Mouse (Mus musculus) kidney, embryonic 14.5 days (tissue): ENCODE results near the gene Commd7. TPM values are rescaled to one million over a fixed set of nuclear protein-coding genes. Genes with fewer than 3 reads are reported as not detected.

Source experiments
- ATAC-seq: fragments of 200-750 bp; cut with Nextera tagmentation; 2 replicates; pipeline ENCODE4 v1.8.0; 2017; ENCODE audit warnings: moderate number of reproducible peaks, mild to moderate bottlenecking, moderate TSS enrichment, moderate library complexity; ENCODE audit not compliant: low FRiP score, low TSS enrichment
- H3K27ac ChIP-seq: fragments of 300-500 bp; sonication (generic); 2 replicates; pipeline ENCODE4 v1.5.1; 2014; ENCODE audit warnings: low read depth, mild to moderate bottlenecking, low read length, moderate library complexity, mixed read lengths
- H3K27me3 ChIP-seq: fragments of 300-500 bp; sonication (generic); 2 replicates; pipeline ENCODE4 v1.6.1; 2014; ENCODE audit warnings: mild to moderate bottlenecking, low read length; ENCODE audit not compliant: control insufficient read depth, insufficient read depth
- H3K36me3 ChIP-seq: fragments of 300-500 bp; sonication (generic); 2 replicates; pipeline ENCODE4 v1.6.1; 2014; ENCODE audit warnings: low read length, mixed read lengths; ENCODE audit not compliant: control insufficient read depth, insufficient read depth
- H3K4me1 ChIP-seq: fragments of 300-500 bp; sonication (generic); 2 replicates; pipeline ENCODE4 v1.6.1; 2014; ENCODE audit warnings: low read length, mixed read lengths; ENCODE audit not compliant: control insufficient read depth, insufficient read depth
- H3K4me2 ChIP-seq: fragments of 300-500 bp; sonication (generic); replicated peaks from 2 replicates; pipeline ENCODE4 v1.6.1; 2014; ENCODE audit warnings: low read depth, mild to moderate bottlenecking, low read length
- H3K4me3 ChIP-seq: fragments of 300-500 bp; sonication (generic); 2 replicates; pipeline ENCODE4 v1.5.1; 2014; ENCODE audit warnings: mild to moderate bottlenecking, low read length
- H3K9ac ChIP-seq: fragments of 300-500 bp; sonication (generic); 2 replicates; pipeline ENCODE4 v1.6.1; 2014; ENCODE audit warnings: low read depth, mild to moderate bottlenecking, low read length, moderate library complexity
- H3K9me3 ChIP-seq: fragments of 300-500 bp; sonication (generic); 2 replicates; pipeline ENCODE4 v1.6.1; 2016; ENCODE audit warnings: low read length; ENCODE audit not compliant: control insufficient read depth
- WGBS: fragments of 180-500 bp; shearing (Covaris S2); extraction: QIAGEN DNeasy Blood & Tissue Kit; methylation state at CpG from one replicate; pipeline ENCODE4 v1.1.7; 2014; 5-methylcytosine and 5-hydroxymethylcytosine counted together
- polyA plus RNA-seq: library from polyadenylated mRNA; unstranded; fragments of >200 nt; fragmentation: Nextera tagmentation; extraction: Ambion mirVana; gene quantifications from 2 replicates; pipeline ENCODE4 v1.2.1, GENCODE M21; 2014

The Commd7 gene
- polyA plus RNA-seq, 1 experiment from 2014 or later, result 64.9 TPM

GRCm38 (mm10) chr2:153585981-153586380, 46.6 kb downstream of the Commd7 start:
- H3K4me3 ChIP-seq, result no peak overlapping the region; the same call in 1 of the 2 replicates
- 0 out of 2 replicates have a peak overlapping the region, but pooled peaks have one; percentile 20 for H3K9ac ChIP-seq
- 71% methylated on average over 6 of the region's 6 CpGs for WGBS
- H3K9me3 ChIP-seq, result no peaks in the 10 kb centered on the region
- H3K4me1 ChIP-seq, result 0 out of 2 replicates have a peak, but pooled peaks cover 3% of the 10 kb centered on the region
- no peaks in the 10 kb centered on the region for H3K36me3 ChIP-seq
- H3K27me3 ChIP-seq, result no peaks in the 10 kb centered on the region
- no peak overlapping the region for H3K27ac ChIP-seq
- H3K4me2 ChIP-seq, result no peak overlapping the region
- no peak; the same call in 1 of the 2 replicates for ATAC-seq

GRCm38 (mm10) chr2:153584396-153584795, 48.2 kb downstream of the Commd7 start:
- ATAC-seq, result no peak
- H3K27ac ChIP-seq, result no peak overlapping the region
- no peaks in the 10 kb centered on the region for H3K9me3 ChIP-seq
- no peak overlapping the region for H3K4me3 ChIP-seq
- 0 out of 2 replicates have a peak, but pooled peaks cover 3% of the 10 kb centered on the region for H3K4me1 ChIP-seq
- no peak overlapping the region for H3K4me2 ChIP-seq
- H3K27me3 ChIP-seq, result no peaks in the 10 kb centered on the region
- no peaks in the 10 kb centered on the region for H3K36me3 ChIP-seq
- 72% methylated on average over 4 of the region's 4 CpGs for WGBS
- no peak overlapping the region for H3K9ac ChIP-seq

GRCm38 (mm10) chr2:153583641-153584049, 48.9 kb downstream of the Commd7 start:
- no peak overlapping the region for H3K27ac ChIP-seq
- 0 out of 2 replicates have a peak, but pooled peaks cover 3% of the 10 kb centered on the region for H3K4me1 ChIP-seq
- 60% methylated on average over 13 of the region's 14 CpGs for WGBS
- H3K9ac ChIP-seq, result no peak overlapping the region
- H3K4me3 ChIP-seq, result no peak overlapping the region
- no peak overlapping the region for H3K4me2 ChIP-seq
- no peaks in the 10 kb centered on the region for H3K9me3 ChIP-seq
- ATAC-seq, result 0 out of 2 replicates have a peak, but pooled peaks have one; percentile 25
- H3K27me3 ChIP-seq, result no peaks in the 10 kb centered on the region
- no peaks in the 10 kb centered on the region for H3K36me3 ChIP-seq

GRCm38 (mm10) chr2:153582876-153583585, 49.5 kb downstream of the Commd7 start:
- H3K4me2 ChIP-seq, result no peak overlapping the region
- no peaks in the 10 kb centered on the region for H3K27me3 ChIP-seq
- no peaks in the 10 kb centered on the region for H3K9me3 ChIP-seq
- H3K4me3 ChIP-seq, result no peak overlapping the region
- H3K9ac ChIP-seq, result no peak overlapping the region
- H3K27ac ChIP-seq, result no peak overlapping the region
- no peaks in the 10 kb centered on the region for H3K36me3 ChIP-seq
- 50% methylated on average over 15 of the region's 15 CpGs for WGBS
- no peak for ATAC-seq
- H3K4me1 ChIP-seq, result 0 out of 2 replicates have a peak, but pooled peaks cover 3% of the 10 kb centered on the region

GRCm38 (mm10) chr2:153581416-153581815, 51.2 kb downstream of the Commd7 start:
- 84% methylated on average over 7 of the region's 7 CpGs for WGBS

GRCm38 (mm10) chr2:153580458-153580985, 52.1 kb downstream of the Commd7 start:
- H3K27me3 ChIP-seq, result no peaks in the 10 kb centered on the region
- no peak overlapping the region for H3K4me3 ChIP-seq
- ATAC-seq, result no peak
- no peak overlapping the region for H3K4me2 ChIP-seq
- H3K9me3 ChIP-seq, result no peaks in the 10 kb centered on the region
- 0 out of 2 replicates have a peak, but pooled peaks cover 3% of the 10 kb centered on the region for H3K4me1 ChIP-seq
- 69% methylated on average over 4 of the region's 4 CpGs for WGBS
- H3K9ac ChIP-seq, result no peak overlapping the region
- H3K27ac ChIP-seq, result no peak overlapping the region
- no peaks in the 10 kb centered on the region for H3K36me3 ChIP-seq

More at GRCm38 (mm10) chr2:153581416-153581815, 51.2 kb downstream of the Commd7 start:
- no peak for ATAC-seq
- H3K4me1 ChIP-seq, result 0 out of 2 replicates have a peak, but pooled peaks cover 3% of the 10 kb centered on the region
- no peak overlapping the region for H3K9ac ChIP-seq
- no peak overlapping the region for H3K4me3 ChIP-seq
- H3K27me3 ChIP-seq, result no peaks in the 10 kb centered on the region
- no peak overlapping the region for H3K27ac ChIP-seq
- no peaks in the 10 kb centered on the region for H3K36me3 ChIP-seq
- H3K4me2 ChIP-seq, result no peak overlapping the region
- H3K9me3 ChIP-seq, result no peaks in the 10 kb centered on the region

GRCm38 (mm10) chr2:153580042-153580441, 52.5 kb downstream of the Commd7 start:
- no peak for ATAC-seq
- WGBS, result 97% methylated on average over 3 of the region's 3 CpGs
- H3K9me3 ChIP-seq, result no peaks in the 10 kb centered on the region

GRCm38 (mm10) chr2:153577122-153577521, 55.5 kb downstream of the Commd7 start:
- Histone ChIP-seq H3K4me2 (no peak overlapping the region), H3K27ac (no peak overlapping the region), H3K4me1 (no peaks in the 10 kb centered on the region), H3K9me3 (no peaks in the 10 kb centered on the region), H3K27me3 (no peaks in the 10 kb centered on the region), H3K9ac (no peak overlapping the region), H3K36me3 (no peaks in the 10 kb centered on the region), H3K4me3 (no peak overlapping the region)
- ATAC-seq, result no peak
- 63% methylated on average over 4 of the region's 4 CpGs for WGBS

More at GRCm38 (mm10) chr2:153580042-153580441, 52.5 kb downstream of the Commd7 start:
- Histone ChIP-seq H3K36me3 (no peaks in the 10 kb centered on the region), H3K9ac (no peak overlapping the region), H3K27me3 (no peaks in the 10 kb centered on the region), H3K27ac (no peak overlapping the region), H3K4me3 (no peak overlapping the region), H3K4me2 (no peak overlapping the region), H3K4me1 (0 out of 2 replicates have a peak, but pooled peaks cover 3% of the 10 kb centered on the region)

GRCm38 (mm10) chr2:153576150-153576549, 56.4 kb downstream of the Commd7 start:
- H3K27ac ChIP-seq, result no peak overlapping the region
- H3K27me3 ChIP-seq, result no peaks in the 10 kb centered on the region
- H3K4me1 ChIP-seq, result no peaks in the 10 kb centered on the region
- H3K4me3 ChIP-seq, result no peak overlapping the region
- H3K9ac ChIP-seq, result no peak overlapping the region
- no peak overlapping the region for H3K4me2 ChIP-seq
- no peaks in the 10 kb centered on the region for H3K9me3 ChIP-seq
- ATAC-seq, result no peak
- WGBS, result 68% methylated on average over 3 of the region's 3 CpGs
- H3K36me3 ChIP-seq, result no peaks in the 10 kb centered on the region
